Mouse (Mus musculus) CD4-positive, CD25-positive, alpha-beta regulatory T cell, adult 4 months (primary cell): Measurements from ENCODE around the gene Irgm2. TPM values are rescaled to one million over a fixed set of nuclear protein-coding genes. Genes with fewer than 3 reads are reported as not detected.

Experiments
- ATAC-seq: one replicate; pipeline ENCODE4 v1.8.0; 2017
- polyA plus RNA-seq, 2 experiments: library from polyadenylated mRNA; unstranded; fragments of 100-300 nt; shearing (Covaris generic); gene quantifications; one replicate each; pipeline ENCODE4 v1.2.1; 2017

Irgm2 gene
- polyA plus RNA-seq, 2 experiments from 2014 or later = 51.0 to 68.1 TPM

DNA sequence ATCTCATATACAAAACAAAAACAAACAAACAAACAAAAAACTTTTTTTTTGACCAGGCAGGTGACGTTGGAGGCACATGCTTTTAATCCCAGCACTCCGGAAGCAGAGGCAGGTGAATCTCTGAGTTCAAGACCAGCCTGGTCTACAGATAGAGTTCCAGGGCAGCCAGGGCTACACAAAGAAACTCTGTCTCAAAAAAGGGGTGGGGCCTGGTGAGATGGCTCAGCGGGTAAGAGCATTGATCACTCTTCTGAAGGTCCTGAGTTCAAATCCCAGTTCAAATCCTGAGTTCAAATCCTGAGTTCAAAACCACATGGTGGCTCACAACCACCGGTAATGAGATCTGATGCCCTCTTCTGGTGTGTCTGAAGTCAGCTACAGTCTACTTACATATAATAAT, 62.4 kb downstream of the Irgm2 start:
- ATAC-seq = no peak

- no peak for ATAC-seq
Observed at GRCm38 (mm10) chr11:58262336-58262735, 62.9 kb downstream of the Irgm2 start.

DNA sequence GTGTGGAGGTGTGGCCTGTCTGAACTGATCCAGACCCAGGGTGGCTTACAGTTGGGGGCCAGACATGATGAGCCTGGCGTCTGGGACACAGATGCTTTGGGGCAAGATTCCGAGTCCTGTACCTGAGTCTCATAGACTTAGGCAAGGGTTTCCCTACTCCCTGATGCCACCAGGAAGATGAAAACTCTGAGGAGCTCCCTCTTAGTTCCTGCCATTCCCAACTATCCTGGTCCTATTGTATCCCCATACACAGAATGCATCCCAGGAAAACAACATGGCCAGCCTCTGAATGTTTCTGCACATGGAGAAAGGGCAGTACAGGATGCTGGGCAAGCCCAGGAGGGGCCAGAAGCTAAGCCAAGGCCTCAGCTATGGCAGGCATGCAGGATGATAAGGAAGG, 64.1 kb downstream of the Irgm2 start:
- ATAC-seq = no peak

DNA sequence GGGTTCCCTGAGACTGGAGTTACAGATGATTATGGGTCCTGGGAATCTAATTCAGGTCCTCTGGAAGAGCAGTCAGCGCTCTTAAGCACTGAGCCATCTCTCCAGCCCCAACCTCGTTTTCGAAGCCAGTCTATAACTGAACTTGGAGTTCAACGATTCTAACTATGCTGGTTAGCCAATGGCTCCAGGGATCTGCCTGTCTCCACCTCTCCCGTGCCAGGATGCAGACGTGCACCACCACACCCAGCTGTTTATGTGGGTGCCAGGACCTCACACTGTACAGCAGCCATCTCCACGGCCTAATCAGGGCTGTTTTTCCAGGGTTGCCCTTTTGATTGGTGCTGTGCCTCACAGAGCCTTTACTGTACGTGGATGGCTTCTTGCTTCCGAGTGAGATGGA, 65.1 kb downstream of the Irgm2 start:
- no peak for ATAC-seq

DNA sequence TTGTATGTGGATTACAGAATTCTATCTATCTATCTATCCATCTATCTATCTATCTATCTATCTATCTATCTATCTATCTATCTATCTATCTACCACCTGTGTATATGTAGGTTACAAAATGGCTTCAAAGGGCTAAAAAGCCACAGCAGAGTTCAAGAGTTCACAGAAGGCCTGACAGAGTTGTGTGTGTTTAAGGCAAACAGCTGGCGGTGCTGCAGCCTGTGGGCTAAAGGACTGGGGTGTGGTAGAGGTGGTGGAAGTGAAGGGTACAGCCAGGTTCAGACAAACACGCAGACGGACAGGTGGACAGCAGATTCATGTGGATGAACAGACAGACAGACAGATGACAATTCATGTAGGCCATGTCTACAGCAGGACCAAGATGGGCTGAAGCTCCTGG, 68.9 kb downstream of the Irgm2 start:
- ATAC-seq = no peak

Other genes starting within 250 kb of the Irgm2 start
- 10 to 100 TPM; 27.0 to 36.1 TPM for gene Larp1, start 190.6 kb upstream of the Irgm2 start, polyA plus RNA-seq
- under 1 TPM; 0.38 to 0.71 TPM for gene Gm12248, start 106.5 kb upstream of the Irgm2 start, polyA plus RNA-seq
- 10 to 100 TPM; 89.2 to 97.8 TPM for gene Cnot8, start 95.5 kb upstream of the Irgm2 start, polyA plus RNA-seq
- 1 to 10 TPM; 6.5 to 7.8 TPM for gene Gemin5, start 31.1 kb upstream of the Irgm2 start, polyA plus RNA-seq
- 10 to 100 TPM; 66.8 to 74.2 TPM for gene Mrpl22, start 28.0 kb upstream of the Irgm2 start, polyA plus RNA-seq
- 100 to 1,000 TPM; 433 to 495 TPM for gene Igtp, start 62 bp upstream of the Irgm2 start, polyA plus RNA-seq
- gene 4930438A08Rik, start 75.2 kb downstream of the Irgm2 start, polyA plus RNA-seq = not detected
- gene Zfp692, start 107.5 kb downstream of the Irgm2 start, polyA plus RNA-seq = 10 to 100 TPM; 10.7 TPM
- 10 to 100 TPM; 37.0 to 46.8 TPM for gene Zfp672, start 130.7 kb downstream of the Irgm2 start, polyA plus RNA-seq
- 1 to 10 TPM; 5.3 to 6.3 TPM for gene Sh3bp5l, start 131.1 kb downstream of the Irgm2 start, polyA plus RNA-seq
- gene Lypd8, start 179.4 kb downstream of the Irgm2 start, polyA plus RNA-seq = not detected
- gene 1810065E05Rik, start 221.5 kb downstream of the Irgm2 start, polyA plus RNA-seq = not detected
- not detected for gene Gm12253, start 232.9 kb downstream of the Irgm2 start, polyA plus RNA-seq